Mouse (Mus musculus): ENCODE measurements around the gene Ube2n. TPM values are rescaled to one million over a fixed set of nuclear protein-coding genes. Genes with fewer than 3 reads are reported as not detected.

Gene Ube2n
- polyA plus RNA-seq (2012; rRNA removed; ENCODE audit: low replicate concordance), result 19.3 and 56.0 TPM in 2 replicates

DNA sequence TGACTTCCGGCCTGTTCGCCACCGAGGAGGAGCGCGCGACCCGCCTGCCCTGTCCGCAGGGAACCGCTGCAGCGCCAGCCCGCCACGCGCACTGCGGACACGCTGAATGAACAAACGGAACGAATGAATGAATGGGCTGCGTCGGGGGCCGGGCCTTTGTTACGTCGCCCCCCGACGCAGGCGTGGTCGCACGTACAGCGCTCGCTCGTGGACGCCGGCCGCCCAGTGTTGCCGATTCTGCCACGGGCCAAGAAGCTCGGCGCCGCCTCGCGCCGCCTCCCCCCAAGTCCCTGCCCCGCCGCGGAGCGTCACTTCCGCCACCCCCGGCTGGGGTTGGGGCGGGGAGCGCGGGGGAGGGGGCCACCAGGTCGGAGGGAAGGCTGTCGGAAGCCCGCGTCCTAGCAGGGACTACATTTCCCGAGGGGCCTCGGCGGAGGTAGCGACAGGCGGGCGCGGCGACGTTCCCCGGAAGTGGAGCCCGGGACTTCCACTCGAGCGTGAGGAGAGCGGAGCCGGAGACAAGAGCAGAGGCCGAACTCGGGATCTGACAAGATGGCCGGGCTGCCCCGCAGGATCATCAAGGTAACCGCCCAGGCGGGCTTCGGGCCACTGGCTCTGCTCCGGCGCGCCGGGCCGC, at the start of gene Ube2n:
Gene Ube2n, plus strand, starts transcription at position 490 of the 637 bp plus-strand sequence.

DNA sequence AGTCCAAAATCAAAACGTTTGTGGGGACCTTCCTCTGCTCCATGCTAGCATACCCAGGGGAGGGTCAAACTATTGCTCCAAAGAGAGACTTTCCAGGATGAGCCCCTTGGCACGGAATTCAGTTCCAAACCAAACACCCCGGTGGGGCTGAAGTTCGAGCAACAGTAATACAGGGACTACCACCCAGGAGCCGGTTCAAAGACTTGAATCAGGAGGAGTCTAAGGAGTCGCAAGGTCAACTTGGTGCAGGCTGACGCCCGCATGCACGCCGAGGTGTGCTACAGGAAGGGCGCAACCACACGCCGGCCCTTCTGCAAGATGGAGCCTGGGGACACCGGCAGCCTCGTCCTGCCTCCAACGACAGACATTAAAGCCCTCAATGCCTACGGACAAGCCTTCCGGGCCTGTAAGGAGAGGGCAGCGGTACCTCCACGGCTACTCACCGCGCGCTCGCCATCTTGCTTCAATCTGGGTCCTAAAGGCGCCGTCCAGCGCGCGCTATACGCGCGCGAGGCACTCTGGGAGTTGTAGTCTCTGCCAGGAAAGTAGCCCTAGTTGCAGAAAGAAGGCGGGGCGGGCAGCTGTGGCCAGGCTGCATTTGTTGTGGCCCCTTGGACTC, 13.4 kb upstream of the Ube2n start, which contains the start of gene Mrpl42:
Gene Mrpl42, minus strand, starts transcription at position 478 of the 619 bp plus-strand sequence.

GRCm38 (mm10) chr10:95563851-95564845, 49.2 kb downstream of the Ube2n start, which contains the start of gene Nudt4:
Gene Nudt4 (minus strand): TSS chr10:95564146.

Other genes starting within 250 kb of the Ube2n start
- gene Cradd, start 191.0 kb upstream of the Ube2n start, polyA plus RNA-seq (2012; rRNA removed; ENCODE audit: low replicate concordance), result 18.0 and 24.8 TPM in 2 replicates
- gene Socs2, start 98.0 kb upstream of the Ube2n start, polyA plus RNA-seq (2012; rRNA removed; ENCODE audit: low replicate concordance), result 33.8 and 72.0 TPM in 2 replicates
- gene Mrpl42, start 13.2 kb upstream of the Ube2n start, polyA plus RNA-seq (2012; rRNA removed; ENCODE audit: low replicate concordance), result 58.5 and 229 TPM in 2 replicates
- 40.8 and 49.6 TPM in 2 replicates for gene Nudt4, start 49.0 kb downstream of the Ube2n start, polyA plus RNA-seq (2012; rRNA removed; ENCODE audit: low replicate concordance)
- not detected in 2 replicates for gene Anapc15-ps, start 158.3 kb downstream of the Ube2n start, polyA plus RNA-seq (2012; rRNA removed; ENCODE audit: low replicate concordance)

Data from mammary gland, adult 2 months (tissue).